31 mouse cellular contexts compared by ENCODE assay signal in genomic region chr19:42249976-42250914, GRCm38 (mm10). TPM values are rescaled to one million over a fixed set of nuclear protein-coding genes. Genes with fewer than 3 reads are reported as not detected.
DNase-seq lines count a peak whose midpoint lies in the region; ATAC-seq lines count a peak whose summit lies in the region.
"Had no signal": no experiment of that assay in that cellular context is flagged by ENCODE, and none has a peak within 500 bp of the region (broad histone marks: within the 10 kb centered on the region; RNA-seq: fewer than 3 reads in every experiment).

No protein-coding gene starts in this region.

- H3K27me3 ChIP-seq in limb, embryonic 15.5 days, result peaks cover 29% of the 10 kb centered on the region
- peaks cover 22% of the 10 kb centered on the region for H3K27me3 ChIP-seq in limb, embryonic 10.5 days (ENCODE audit: low read depth, poor library complexity, severe bottlenecking)

- no peak for ATAC-seq in limb, embryonic 15.5 days (ENCODE audit: insufficient number of reproducible peaks, low FRiP score, low TSS enrichment, low read depth)
- ATAC-seq: CD4-positive, CD25-positive, alpha-beta regulatory T cell, adult 4 months; forebrain, embryonic 16.5 days; hindbrain, embryonic 16.5 days; liver, embryonic 12.5 days; liver, postnatal 0 days; midbrain, embryonic 13.5 days had no signal

- WGBS in limb, embryonic 15.5 days, result 48% methylated on average over 11 of the region's 11 CpGs
- WGBS in limb, embryonic 10.5 days, result 64% methylated on average over 11 of the region's 11 CpGs

- H3K27ac ChIP-seq in limb, embryonic 15.5 days, result 0 out of 2 replicates have a peak overlapping the region, but pooled peaks have one; percentile 3
- no peak overlapping the region for H3K27ac ChIP-seq in limb, embryonic 10.5 days
- H3K27ac ChIP-seq: embryonic facial prominence, embryonic 13.5 days; forebrain, embryonic 10.5 days; kidney, embryonic 15.5 days; limb, embryonic 13.5 days; liver, embryonic 12.5 days; midbrain, embryonic 13.5 days; stomach, embryonic 15.5 days had no signal

- no peaks in the 10 kb centered on the region for H3K9me3 ChIP-seq in limb, embryonic 15.5 days
- no peaks in the 10 kb centered on the region for H3K9me3 ChIP-seq in limb, embryonic 10.5 days (replicated peaks)
- H3K9me3 ChIP-seq: embryonic facial prominence, embryonic 13.5 days; forebrain, embryonic 10.5 days; kidney, embryonic 15.5 days; limb, embryonic 13.5 days; liver, embryonic 12.5 days; megakaryocyte, embryonic 14.5 days; midbrain, embryonic 13.5 days; stomach, embryonic 15.5 days had no signal

- DNase-seq in adrenal gland, adult (ENCODE audit: inconsistent age in 2 of 2, low spot score in 1 of 2), result peak; percentile 14 to 72
- no peak for DNase-seq in adrenal gland, postnatal 4 days (ENCODE audit: low spot score in 2 of 2)
- no peak for DNase-seq in limb, embryonic 10.5 days (ENCODE audit: low spot score)
- DNase-seq in 3134 (ENCODE audit: extremely low read depth, insufficient read length, low spot score) (peak; percentile 66), NIH3T3 (ENCODE audit: low read depth) (peak; percentile 62), adipocyte (ENCODE audit: low spot score) (no peak)
- DNase-seq in lung, postnatal 4 days, result no peak
- DNase-seq: cerebellum, adult 11 months; cerebellum, adult 9-11 months; gastrocnemius, postnatal 10 days; heart, postnatal 14 days; kidney, adult 18-20 months; liver, postnatal 0 days; lung, postnatal 36 days; retina, postnatal 1 day; right cerebral cortex, postnatal 25 days; thymus, adult 18-20 months; thymus, postnatal 25 days had no signal

- no peak overlapping the region for H3K4me2 ChIP-seq in limb, embryonic 15.5 days
- H3K4me2 ChIP-seq: embryonic facial prominence, embryonic 13.5 days; kidney, embryonic 15.5 days; limb, embryonic 13.5 days; liver, embryonic 12.5 days; midbrain, embryonic 13.5 days; stomach, embryonic 15.5 days had no signal

- no peak overlapping the region for H3K4me3 ChIP-seq in limb, embryonic 15.5 days
- no peak overlapping the region for H3K4me3 ChIP-seq in limb, embryonic 10.5 days
- H3K4me3 ChIP-seq: embryonic facial prominence, embryonic 13.5 days; forebrain, embryonic 10.5 days; kidney, embryonic 15.5 days; limb, embryonic 13.5 days; liver, embryonic 12.5 days; megakaryocyte, embryonic 14.5 days; midbrain, embryonic 13.5 days; stomach, embryonic 15.5 days had no signal

- H3K4me1 ChIP-seq in limb, embryonic 15.5 days, result peaks cover under 1% of the 10 kb centered on the region; the same call in 1 of the 2 replicates
- peaks cover under 1% of the 10 kb centered on the region; the same call in 1 of the 2 replicates for H3K4me1 ChIP-seq in limb, embryonic 10.5 days
- H3K4me1 ChIP-seq: limb, embryonic 13.5 days; megakaryocyte, embryonic 14.5 days; stomach, embryonic 15.5 days had no signal

- no peak overlapping the region for H3K9ac ChIP-seq in limb, embryonic 15.5 days
- H3K9ac ChIP-seq: embryonic facial prominence, embryonic 13.5 days; kidney, embryonic 15.5 days; limb, embryonic 13.5 days; liver, embryonic 12.5 days; liver, postnatal 0 days; midbrain, embryonic 13.5 days; stomach, embryonic 15.5 days had no signal

- H3K36me3 ChIP-seq in limb, embryonic 15.5 days, result no peaks in the 10 kb centered on the region
- H3K36me3 ChIP-seq in limb, embryonic 10.5 days, result no peaks in the 10 kb centered on the region
- H3K36me3 ChIP-seq: embryonic facial prominence, embryonic 13.5 days; forebrain, embryonic 10.5 days; kidney, embryonic 15.5 days; limb, embryonic 13.5 days; liver, embryonic 12.5 days; midbrain, embryonic 13.5 days; stomach, embryonic 15.5 days had no signal

RNA-seq across cellular contexts. Expression of gene Golga7b, which starts 2.9 kb away (rescaled TPM):
- total RNA-seq in adrenal gland, postnatal 4 days (2021), result 1 to 10 TPM; 2.3 to 3.4 TPM
- polyA plus RNA-seq in limb, embryonic 15.5 days (2015; fragmentation: Nextera tagmentation; extraction: Ambion mirVana), result 0.36 and 0.45 TPM in 2 replicates
- not detected in 2 replicates for polyA plus RNA-seq in limb, embryonic 10.5 days (2016; fragmentation: Nextera tagmentation; extraction: Ambion mirVana)
- total RNA-seq: common myeloid progenitor, adult 5-6 weeks had no signal
- polyA plus RNA-seq: liver, postnatal 0 days had no signal

RNA-seq across cellular contexts. Expression of gene Sfrp5, which starts 48.2 kb away (rescaled TPM):
- total RNA-seq in adrenal gland, postnatal 4 days (2021), result 1 to 10 TPM; 6.2 to 6.9 TPM
- 10.6 and 12.0 TPM in 2 replicates for polyA plus RNA-seq in limb, embryonic 15.5 days (2015; fragmentation: Nextera tagmentation; extraction: Ambion mirVana)
- 0.21 and 2.4 TPM in 2 replicates for polyA plus RNA-seq in limb, embryonic 10.5 days (2016; fragmentation: Nextera tagmentation; extraction: Ambion mirVana)
- total RNA-seq: common myeloid progenitor, adult 5-6 weeks had no signal
- polyA plus RNA-seq: CD4-positive, CD25-positive, alpha-beta regulatory T cell, adult 4 months; liver, postnatal 0 days had no signal

Comparison
In these comparisons a context has a peak if more than half of its experiments do, and no peak if none do; other contexts are left out.
1. DNase-seq: peak in adrenal gland, adult (2 of 2), 3134 (single experiment) and NIH3T3 (single experiment); none in adrenal gland, postnatal 4 days (0 of 2), limb, embryonic 10.5 days (single experiment), adipocyte (single experiment) and lung, postnatal 4 days (0 of 2).